Mouse (Mus musculus) thymus, adult 18-20 months (tissue): Measurements from ENCODE around the gene Tbx3.
A peak's percentile ranks its signal among the peaks of the same experiment; 100 is the strongest.

Source experiments
- DNase-seq, 2 experiments: peaks; one replicate each; pipeline ENCODE4 v3.0.0; 2022; ENCODE audit warnings: mixed read lengths in 2 of 2

Tbx3 gene

GRCm38 (mm10) chr5:119670566-119671108 is at the start of gene Tbx3:
Tbx3 (plus strand) TSS chr5:119670669.
- DNase-seq, result peak; percentile 13 to 17

GRCm38 (mm10) chr5:119622076-119622475 is 48.4 kb upstream of the Tbx3 start:
- DNase-seq, result no peak

- DNase-seq, result no peak
Observed at GRCm38 (mm10) chr5:119624554-119624953, 45.9 kb upstream of the Tbx3 start.

- DNase-seq, result no peak
Observed at GRCm38 (mm10) chr5:119625603-119626002, 44.9 kb upstream of the Tbx3 start.

- DNase-seq, result no peak
Observed at GRCm38 (mm10) chr5:119626154-119626553, 44.3 kb upstream of the Tbx3 start.

DNA sequence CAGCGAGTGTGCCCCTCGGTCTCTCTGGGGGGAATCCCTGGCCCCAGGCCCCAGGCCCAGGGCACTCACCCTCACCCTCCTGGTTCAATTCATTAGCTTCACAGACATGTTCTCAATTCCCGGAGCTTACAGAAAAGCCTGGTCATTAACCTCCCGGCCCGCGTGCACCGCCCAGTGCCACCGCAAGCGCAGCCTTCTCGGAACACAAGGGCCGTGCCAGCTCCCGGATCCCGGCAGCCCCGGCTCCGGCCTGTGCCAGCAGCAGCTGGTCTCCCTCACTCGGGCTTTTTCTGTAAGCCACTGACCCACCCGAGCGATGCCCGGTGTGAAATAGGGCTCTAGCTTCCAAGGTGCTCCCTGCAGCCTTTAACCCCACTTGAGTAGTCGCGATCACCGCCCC is 43.8 kb upstream of the Tbx3 start:
- DNase-seq, result no peak

GRCm38 (mm10) chr5:119628100-119628499 is 42.4 kb upstream of the Tbx3 start:
- no peak for DNase-seq

- no peak for DNase-seq
Observed at GRCm38 (mm10) chr5:119628746-119629327, 41.6 kb upstream of the Tbx3 start.

DNA sequence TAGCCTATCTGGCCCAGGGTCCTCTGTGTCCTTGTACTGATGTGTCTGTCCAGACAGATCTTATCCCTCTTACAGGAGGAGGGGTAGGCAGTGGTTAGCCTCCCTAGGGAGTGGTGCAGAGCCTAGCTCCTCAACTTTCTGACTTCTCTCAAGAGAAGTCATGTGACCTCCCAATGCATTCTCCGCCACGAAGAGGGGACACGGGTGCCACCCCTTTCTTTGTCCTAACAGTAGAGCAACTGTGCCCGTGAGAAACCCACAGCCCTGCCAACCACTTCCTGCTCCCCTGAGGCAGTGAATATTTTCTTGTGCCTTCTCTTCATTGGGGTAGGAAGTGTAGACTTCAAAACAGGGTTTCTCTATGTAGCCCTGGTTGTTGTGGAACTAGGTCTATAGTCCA is 36.9 kb upstream of the Tbx3 start:
- DNase-seq, result peak; percentile 50 to 68

- DNase-seq, result no peak
Observed at GRCm38 (mm10) chr5:119634861-119635260, 35.6 kb upstream of the Tbx3 start.

- DNase-seq, result no peak
Observed at GRCm38 (mm10) chr5:119638300-119638699, 32.2 kb upstream of the Tbx3 start.

GRCm38 (mm10) chr5:119641094-119641493 is 29.4 kb upstream of the Tbx3 start:
- no peak for DNase-seq

- no peak for DNase-seq
Observed at GRCm38 (mm10) chr5:119641714-119642113, 28.8 kb upstream of the Tbx3 start.

DNA sequence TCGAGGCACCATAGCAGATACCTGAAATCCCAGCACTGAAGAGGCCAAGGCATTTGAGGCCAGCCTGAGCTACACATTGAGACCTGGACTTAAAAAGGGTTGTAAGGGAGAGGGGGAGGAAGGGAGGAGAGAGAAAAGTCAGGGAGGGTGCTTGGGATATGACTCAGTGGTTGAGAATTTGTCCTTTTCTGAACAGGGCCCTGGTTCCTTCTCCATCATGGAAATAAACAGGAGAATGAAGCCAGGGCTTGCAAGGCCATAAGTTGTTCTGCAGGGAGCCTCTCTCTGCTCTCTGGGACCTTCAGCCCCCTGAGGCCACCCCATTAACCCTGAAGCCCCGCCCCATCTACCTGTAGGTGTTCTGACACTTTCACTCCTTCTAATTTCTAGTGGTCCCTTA is 23.5 kb upstream of the Tbx3 start:
- no peak for DNase-seq

DNA sequence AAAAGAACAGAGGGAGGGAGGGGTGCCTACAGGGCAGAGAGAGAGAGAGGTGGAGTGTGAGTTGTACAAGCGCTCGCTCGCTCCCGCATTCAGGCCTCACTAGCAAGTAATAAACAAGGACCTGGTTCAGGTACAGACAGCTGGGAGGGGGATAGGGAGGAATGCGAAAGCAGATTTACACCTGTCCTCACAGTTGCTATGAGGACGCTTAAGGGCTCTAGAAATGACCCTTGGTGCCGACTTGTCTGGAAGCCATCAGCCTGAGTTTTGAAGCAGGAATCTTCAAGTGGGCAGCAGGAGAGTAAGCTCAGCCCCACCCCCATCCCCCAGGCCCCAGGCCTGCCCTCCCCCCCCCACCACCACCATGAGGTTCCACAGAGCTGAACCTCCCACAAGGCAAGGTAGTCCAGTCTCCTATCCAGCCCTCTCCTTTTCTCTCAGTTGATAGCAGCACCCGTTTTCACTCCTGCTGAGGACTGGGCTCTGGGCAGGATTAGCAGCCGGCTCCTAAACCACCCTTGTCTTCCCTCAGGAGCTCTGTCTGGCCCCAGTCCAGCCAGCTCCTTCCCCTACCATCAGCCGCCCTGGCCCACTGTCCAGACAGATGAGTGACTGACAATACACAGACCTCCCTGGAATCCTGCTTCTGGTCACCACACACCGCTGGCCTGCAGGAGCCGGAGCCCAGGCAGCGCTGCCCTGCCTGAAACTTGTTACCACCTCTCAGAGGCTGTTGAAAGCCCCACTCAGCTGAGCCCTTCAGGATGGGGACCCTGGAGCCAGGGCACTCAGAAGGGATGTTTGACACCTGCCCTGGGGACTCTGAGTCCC is 19.1 kb upstream of the Tbx3 start:
- no peak for DNase-seq

- DNase-seq, result no peak
Observed at GRCm38 (mm10) chr5:119656354-119656753, 14.1 kb upstream of the Tbx3 start.

DNA sequence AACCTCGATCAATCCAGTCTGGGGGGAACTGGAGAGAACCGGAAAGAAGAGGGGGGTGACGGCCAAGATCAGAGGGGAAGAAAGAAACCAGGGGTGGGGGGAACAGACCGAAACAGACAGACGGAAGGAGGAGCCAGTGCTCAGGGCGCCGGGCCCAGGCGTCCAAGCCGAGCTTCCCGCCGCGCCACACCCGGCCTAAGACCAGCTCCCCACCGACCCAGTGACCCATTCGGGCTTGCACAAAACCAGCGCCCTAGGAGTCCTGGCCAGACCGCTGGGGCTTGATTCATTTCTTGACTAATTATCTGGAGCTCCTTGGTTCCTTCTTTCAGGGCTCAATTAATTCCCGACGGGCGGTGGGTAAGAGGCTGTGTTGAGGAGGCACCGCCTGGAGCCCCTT is 13.6 kb upstream of the Tbx3 start:
- DNase-seq, result no peak

DNA sequence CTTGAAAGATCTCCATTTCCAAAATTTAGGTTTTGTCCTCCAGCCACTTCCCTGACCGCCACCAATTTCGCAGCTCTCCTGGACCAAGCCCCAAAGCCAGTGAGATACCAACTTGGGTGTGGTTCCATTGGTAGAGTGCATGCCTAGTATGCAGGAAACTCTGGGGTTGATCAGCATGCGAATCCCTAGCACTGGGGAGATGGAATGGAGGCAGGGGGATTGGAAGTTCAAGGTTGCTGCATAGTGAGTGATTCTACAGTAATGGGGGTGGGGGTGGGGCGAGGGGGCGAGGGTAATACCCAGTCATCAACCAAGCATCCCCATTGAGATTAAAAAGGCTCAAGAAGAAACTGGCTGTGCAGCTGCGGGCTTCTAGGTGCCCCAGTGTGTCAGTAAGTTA is 13.1 kb upstream of the Tbx3 start:
- no peak for DNase-seq

- no peak for DNase-seq
Observed at GRCm38 (mm10) chr5:119657804-119658203, 12.7 kb upstream of the Tbx3 start.

DNA sequence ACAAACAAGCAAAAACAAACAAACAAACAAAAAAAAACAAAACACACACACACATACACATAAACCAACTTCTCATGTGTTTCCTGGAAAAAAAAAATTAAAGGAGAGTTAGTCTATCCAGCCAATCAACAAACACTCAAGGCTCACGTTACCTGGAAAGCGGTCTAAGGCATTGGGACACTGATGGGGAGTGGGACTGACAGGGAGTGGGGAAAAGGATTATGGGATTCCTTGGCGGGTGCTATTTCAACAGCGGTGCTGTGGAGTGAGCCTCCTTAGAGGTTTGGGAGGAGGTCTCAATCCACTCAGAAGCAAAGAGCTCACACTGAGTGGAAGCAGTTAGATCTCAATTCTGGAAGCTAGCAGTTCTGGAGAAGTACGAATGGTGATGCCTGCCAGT is 12.1 kb upstream of the Tbx3 start:
- DNase-seq, result no peak

DNA sequence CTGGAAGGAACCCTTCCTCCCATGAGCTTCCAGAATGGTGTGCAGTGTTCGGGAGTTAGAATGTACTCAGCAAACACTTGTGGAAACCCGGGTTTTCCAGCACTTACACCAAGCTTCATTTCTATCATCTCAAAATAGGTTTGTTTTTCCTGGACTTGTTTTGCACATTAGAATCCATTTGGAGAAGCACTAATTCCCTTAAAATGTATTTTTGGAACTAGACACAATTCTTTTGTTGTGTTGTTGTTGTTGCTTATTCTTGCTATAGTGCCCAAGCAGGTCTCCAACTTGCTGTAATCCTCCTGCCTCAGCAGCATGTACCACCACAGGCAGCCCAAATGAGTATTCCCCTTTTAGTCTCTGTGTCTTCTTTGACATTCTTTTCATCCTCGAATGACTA is 11.4 kb upstream of the Tbx3 start:
- DNase-seq, result no peak

DNA sequence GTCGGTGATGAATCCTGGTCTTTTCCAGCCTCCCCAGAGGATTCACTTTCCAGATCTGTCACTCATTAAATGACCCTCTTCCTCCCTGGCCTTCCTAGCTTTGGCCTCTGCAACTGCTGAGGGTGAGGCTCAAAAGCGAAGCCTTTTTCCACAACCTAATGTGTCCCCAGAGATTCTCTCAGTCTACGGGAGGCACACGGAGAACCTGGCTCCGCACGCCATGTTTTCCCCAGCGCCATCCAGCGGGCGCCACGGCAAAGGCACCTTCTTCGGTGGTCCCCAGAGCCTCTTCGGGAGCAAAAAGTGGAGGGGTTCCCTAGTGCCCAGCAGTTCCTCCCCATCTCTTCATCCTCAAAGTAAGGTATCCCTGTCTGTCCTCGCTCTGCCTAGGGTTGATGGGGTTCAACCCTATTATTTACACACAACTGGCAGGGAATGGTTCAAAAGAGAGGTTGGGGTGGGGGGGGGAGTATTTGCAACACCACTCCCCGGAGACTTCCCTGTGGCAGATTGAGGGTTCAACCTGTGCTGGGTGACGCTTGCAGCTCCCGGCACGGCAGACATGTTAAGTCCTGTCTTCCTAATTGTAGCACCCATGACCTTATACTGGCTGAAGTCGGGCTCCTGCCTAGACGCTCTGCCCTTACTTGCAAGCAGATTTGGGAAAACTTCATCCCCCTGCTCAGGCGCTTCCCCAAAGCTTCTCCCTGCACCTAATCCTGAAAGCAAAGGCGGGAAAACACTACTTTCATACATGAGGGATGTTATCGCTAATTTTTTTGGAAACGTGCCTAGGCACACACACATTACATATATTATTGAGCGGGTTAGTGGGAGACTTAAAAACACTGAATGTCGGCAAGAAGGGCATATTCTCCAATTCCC is 9.7 kb upstream of the Tbx3 start:
- DNase-seq, result no peak

GRCm38 (mm10) chr5:119661474-119661873 is 9.0 kb upstream of the Tbx3 start:
- no peak for DNase-seq
